Mouse (Mus musculus) forebrain, embryonic 11.5 days (tissue): ENCODE measurements around the gene Tnfaip1. TPM values are rescaled to one million over a fixed set of nuclear protein-coding genes. Genes with fewer than 3 reads are reported as not detected.
"Not testable (repeated sequence)": the region's sequence is repeated elsewhere in the genome, so short reads cannot be mapped to it uniquely, and the experiment has no call there.

Experiments used
- ATAC-seq: fragments of 200-750 bp; cut with Nextera tagmentation; replicated peaks from 2 replicates; pipeline ENCODE4 v1.8.0; 2017; ENCODE audit warnings: moderate TSS enrichment; ENCODE audit not compliant: low FRiP score
- DNase-seq: peaks from one replicate; pipeline ENCODE4 v3.0.0-alpha.2; 2017; ENCODE audit warnings: low spot score
- H3K27ac ChIP-seq: fragments of 300-500 bp; sonication (generic); 2 replicates; pipeline ENCODE4 v1.5.1; 2014; ENCODE audit warnings: low read depth, low read length
- H3K27me3 ChIP-seq: fragments of 300-500 bp; sonication (generic); 2 replicates; pipeline ENCODE4 v1.6.1; 2014; ENCODE audit warnings: mild to moderate bottlenecking, low read length, mixed read lengths; ENCODE audit not compliant: control insufficient read depth, insufficient read depth
- H3K36me3 ChIP-seq: fragments of 300-500 bp; sonication (generic); 2 replicates; pipeline ENCODE4 v1.6.1; 2014; ENCODE audit warnings: mild to moderate bottlenecking, low read length, moderate library complexity, mixed read lengths; ENCODE audit not compliant: control insufficient read depth, insufficient read depth
- H3K4me1 ChIP-seq: fragments of 300-500 bp; sonication (generic); replicated peaks from 2 replicates; pipeline ENCODE4 v1.6.1; 2014; ENCODE audit warnings: low read length, mixed read lengths; ENCODE audit not compliant: control insufficient read depth, insufficient read depth
- H3K4me2 ChIP-seq: fragments of 300-500 bp; sonication (generic); 2 replicates; pipeline ENCODE4 v1.6.1; 2014; ENCODE audit warnings: low read depth, mild to moderate bottlenecking, low read length, moderate library complexity, mixed read lengths; ENCODE audit not compliant: severe bottlenecking
- H3K4me3 ChIP-seq: fragments of 300-500 bp; sonication (generic); 2 replicates; pipeline ENCODE4 v1.5.1; 2014; ENCODE audit warnings: low read depth, low read length
- H3K9ac ChIP-seq: fragments of 300-500 bp; sonication (generic); 2 replicates; pipeline ENCODE4 v1.6.1; 2014; ENCODE audit warnings: low read length
- H3K9me3 ChIP-seq: fragments of 300-500 bp; sonication (generic); 2 replicates; pipeline ENCODE4 v1.6.1; 2016; ENCODE audit warnings: low read length, mixed read lengths; ENCODE audit not compliant: control insufficient read depth
- WGBS: fragments of 180-500 bp; shearing (Covaris S2); extraction: QIAGEN DNeasy Blood & Tissue Kit; methylation state at CpG from one replicate; pipeline ENCODE4 v1.1.7; 2014; 5-methylcytosine and 5-hydroxymethylcytosine counted together
- polyA plus RNA-seq: library from polyadenylated mRNA; unstranded; fragments of >200 nt; fragmentation: Nextera tagmentation; extraction: Ambion mirVana; gene quantifications from 2 replicates; pipeline ENCODE4 v1.2.1, GENCODE M21; 2014

Tnfaip1 gene
- 85.8 and 90.1 TPM in 2 replicates for polyA plus RNA-seq

- Histone ChIP-seq H3K4me3 (peak within 1 kb of the TSS; percentile 76), H3K4me2 (peak within 1 kb of the TSS; percentile 90), H3K9me3 (no peaks in the 10 kb centered on the region), H3K27me3 (no peaks in the 10 kb centered on the region), H3K9ac (peak within 1 kb of the TSS; percentile 87), H3K36me3 (no peaks in the 10 kb centered on the region; the same call in 1 of the 2 replicates), H3K27ac (peak within 1 kb of the TSS; percentile 85), H3K4me1 (peaks cover 4% of the 10 kb centered on the region)
- under 1% methylated on average over 52 of the region's 52 CpGs for WGBS
- DNase-seq (peak; percentile 98), ATAC-seq (peak; percentile 97)
Measured at GRCm38 (mm10) chr11:78536080-78536689, at the start of gene Tnfaip1, which contains the start of gene Ift20. TSS of gene Tnfaip1 (minus strand) at chr11:78536332. TSS of gene Ift20 (plus strand) at chr11:78536361.

GRCm38 (mm10) chr11:78582848-78583247, 46.7 kb upstream of the Tnfaip1 start:
- Histone ChIP-seq H3K36me3 (peaks cover 8% of the 10 kb centered on the region; the same call in 1 of the 2 replicates), H3K9me3 (no peaks in the 10 kb centered on the region; the same call in 1 of the 2 replicates), H3K4me3 (no peak overlapping the region), H3K9ac (no peak overlapping the region), H3K4me2 (no peak overlapping the region), H3K4me1 (no peaks in the 10 kb centered on the region), H3K27ac (no peak overlapping the region), H3K27me3 (no peaks in the 10 kb centered on the region)
- no peak for DNase-seq
- no peak for ATAC-seq
- 92% methylated on average over 6 of the region's 6 CpGs for WGBS

- ATAC-seq: no peak
- WGBS: 80% methylated on average over 2 of the region's 2 CpGs
- peaks cover 5% of the 10 kb centered on the region; the same call in 1 of the 2 replicates for H3K36me3 ChIP-seq
Measured at GRCm38 (mm10) chr11:78574975-78575374, 38.8 kb upstream of the Tnfaip1 start.

DNA sequence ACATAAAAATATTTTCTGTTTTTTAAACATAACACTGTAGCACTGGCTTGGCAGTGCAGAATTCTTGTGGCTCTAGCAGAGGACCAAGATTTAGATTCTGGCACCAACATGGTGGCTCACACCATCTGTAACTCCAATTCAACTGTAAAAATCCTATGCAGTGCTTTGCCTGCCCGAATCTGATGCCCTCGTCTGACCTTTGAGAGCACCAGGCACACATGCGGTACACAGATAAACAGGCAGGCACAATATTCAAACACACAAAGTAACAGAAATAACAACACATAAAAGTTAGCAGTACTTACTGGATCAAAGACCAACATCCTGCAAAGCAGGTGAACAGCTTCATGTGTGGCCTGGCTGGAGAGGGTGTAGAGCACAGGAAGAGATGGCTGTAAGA, 38.4 kb upstream of the Tnfaip1 start:
- 97% methylated on average over 3 of the region's 3 CpGs for WGBS
- Histone ChIP-seq H3K36me3 (peaks cover 5% of the 10 kb centered on the region; the same call in 1 of the 2 replicates), H3K4me1 (no peaks in the 10 kb centered on the region), H3K4me2 (no peak overlapping the region), H3K9me3 (no peaks in the 10 kb centered on the region), H3K4me3 (no peak overlapping the region), H3K27me3 (no peaks in the 10 kb centered on the region), H3K9ac (no peak overlapping the region), H3K27ac (no peak overlapping the region)
- DNase-seq (no peak), ATAC-seq (no peak)

More at GRCm38 (mm10) chr11:78574975-78575374, 38.8 kb upstream of the Tnfaip1 start:
- Histone ChIP-seq H3K4me2 (no peak overlapping the region), H3K9ac (no peak overlapping the region), H3K27me3 (no peaks in the 10 kb centered on the region), H3K4me1 (no peaks in the 10 kb centered on the region), H3K27ac (no peak overlapping the region), H3K9me3 (no peaks in the 10 kb centered on the region), H3K4me3 (no peak overlapping the region)
- DNase-seq: no peak

- H3K36me3 ChIP-seq, H3K9me3 ChIP-seq, H3K4me3 ChIP-seq, H3K27me3 ChIP-seq, H3K4me1 ChIP-seq, DNase-seq, H3K9ac ChIP-seq, ATAC-seq, H3K4me2 ChIP-seq, H3K27ac ChIP-seq: not testable (repeated sequence)
- WGBS: 91% methylated on average over 3 of the region's 4 CpGs
Measured at GRCm38 (mm10) chr11:78574031-78574430, 37.9 kb upstream of the Tnfaip1 start.

- Histone ChIP-seq H3K27ac (no peak overlapping the region), H3K4me2 (no peak overlapping the region), H3K4me1 (no peaks in the 10 kb centered on the region), H3K9me3 (no peaks in the 10 kb centered on the region), H3K27me3 (no peaks in the 10 kb centered on the region), H3K36me3 (peaks cover 5% of the 10 kb centered on the region; the same call in 1 of the 2 replicates), H3K4me3 (no peak overlapping the region), H3K9ac (no peak overlapping the region)
- WGBS: 97% methylated on average over 6 of the region's 6 CpGs
- DNase-seq (no peak), ATAC-seq (no peak)
Measured at GRCm38 (mm10) chr11:78571854-78572253, 35.7 kb upstream of the Tnfaip1 start.

DNA sequence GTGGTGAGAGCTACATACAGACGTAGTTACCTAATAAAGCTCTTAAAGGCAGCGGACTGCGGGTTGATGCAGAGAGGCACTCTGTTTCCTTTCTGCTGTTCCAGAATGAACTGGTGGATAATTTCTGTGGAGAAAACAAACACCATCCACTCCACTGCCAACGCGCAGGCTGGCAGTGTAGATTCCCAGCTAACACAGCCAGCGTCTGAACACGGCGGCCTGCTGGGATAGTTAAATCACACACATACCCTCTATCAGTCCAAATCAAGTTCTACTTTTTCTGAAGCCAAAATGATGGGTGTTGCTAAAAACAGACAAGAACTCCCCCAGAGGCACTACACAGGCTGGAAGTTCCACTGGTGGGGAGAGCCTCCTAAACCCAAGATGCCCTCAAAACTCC, 35.3 kb upstream of the Tnfaip1 start:
- 95% methylated on average over 8 of the region's 8 CpGs for WGBS
- no peak for DNase-seq
- Histone ChIP-seq H3K4me1 (no peaks in the 10 kb centered on the region), H3K27me3 (no peaks in the 10 kb centered on the region), H3K4me2 (no peak overlapping the region), H3K27ac (no peak overlapping the region), H3K9ac (no peak overlapping the region), H3K36me3 (peaks cover 5% of the 10 kb centered on the region; the same call in 1 of the 2 replicates), H3K9me3 (no peaks in the 10 kb centered on the region), H3K4me3 (no peak overlapping the region)
- no peak for ATAC-seq

DNA sequence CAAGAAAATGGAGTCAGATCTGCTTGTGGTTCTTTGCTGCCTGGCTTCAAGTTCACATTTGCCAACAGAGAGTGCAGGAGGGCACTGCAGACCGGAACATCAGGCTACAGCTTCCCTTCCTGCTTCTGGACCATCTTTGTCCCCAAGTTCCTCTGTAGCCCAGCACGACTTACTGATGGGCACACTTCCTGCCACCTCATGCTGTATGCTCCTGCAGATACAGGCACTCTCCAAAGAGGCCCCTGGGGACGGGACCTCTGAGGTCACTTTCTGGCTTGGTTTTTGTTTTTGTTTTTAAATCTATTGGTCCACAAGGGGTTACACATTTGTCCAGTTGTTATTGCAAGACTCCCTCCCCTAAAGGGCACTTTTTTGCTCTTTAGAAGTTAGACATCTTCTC, 33.7 kb upstream of the Tnfaip1 start:
- ATAC-seq (no peak), DNase-seq (no peak)
- H3K4me1 ChIP-seq: no peaks in the 10 kb centered on the region
- H3K9ac ChIP-seq: no peak overlapping the region
- H3K27ac ChIP-seq: no peak overlapping the region
- peaks cover 5% of the 10 kb centered on the region; the same call in 1 of the 2 replicates for H3K36me3 ChIP-seq
- H3K4me2 ChIP-seq: no peak overlapping the region
- no peaks in the 10 kb centered on the region for H3K9me3 ChIP-seq
- WGBS: 65% methylated on average over 3 of the region's 3 CpGs
- no peak overlapping the region for H3K4me3 ChIP-seq
- H3K27me3 ChIP-seq: no peaks in the 10 kb centered on the region

- Histone ChIP-seq H3K36me3 (peaks cover 2% of the 10 kb centered on the region; the same call in 1 of the 2 replicates), H3K27me3 (no peaks in the 10 kb centered on the region), H3K4me2 (no peak overlapping the region), H3K27ac (no peak overlapping the region), H3K9ac (no peak overlapping the region), H3K9me3 (no peaks in the 10 kb centered on the region), H3K4me1 (no peaks in the 10 kb centered on the region), H3K4me3 (no peak overlapping the region)
- DNase-seq: no peak
- 90% methylated on average over 10 of the region's 10 CpGs for WGBS
- ATAC-seq: no peak
Measured at GRCm38 (mm10) chr11:78568827-78569226, 32.7 kb upstream of the Tnfaip1 start.
